Mouse (Mus musculus) spleen, postnatal 4 days (tissue): ENCODE measurements around the gene Olfr558.

Experiments used
- DNase-seq, 2 experiments: peaks; one replicate each; pipeline ENCODE4 v3.0.0; 2022; ENCODE audit warnings: low spot score in 2 of 2

Gene Olfr558

DNA sequence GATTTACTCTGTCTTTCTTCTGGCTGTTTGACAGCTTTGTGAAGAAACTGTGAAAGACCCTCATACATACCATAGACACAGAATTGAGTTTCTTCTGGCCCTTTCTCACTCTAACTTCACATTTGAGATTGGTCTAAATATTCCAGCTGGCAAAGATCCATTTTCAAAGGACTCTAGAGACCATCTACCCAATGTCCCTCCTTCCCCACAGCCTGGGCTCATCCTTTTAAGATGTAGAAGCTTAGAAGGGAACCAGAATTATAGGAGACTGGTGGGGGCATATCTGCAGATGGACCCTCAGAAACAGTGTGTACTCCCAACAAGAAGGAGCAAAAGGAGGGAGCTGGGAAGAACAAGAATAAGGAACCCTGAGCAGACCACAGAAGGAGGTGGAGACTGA is at the start of gene Olfr558:
Gene Olfr558, plus strand, starts transcription at position 301 of the 400 bp plus-strand sequence.
- DNase-seq: no peak

DNA sequence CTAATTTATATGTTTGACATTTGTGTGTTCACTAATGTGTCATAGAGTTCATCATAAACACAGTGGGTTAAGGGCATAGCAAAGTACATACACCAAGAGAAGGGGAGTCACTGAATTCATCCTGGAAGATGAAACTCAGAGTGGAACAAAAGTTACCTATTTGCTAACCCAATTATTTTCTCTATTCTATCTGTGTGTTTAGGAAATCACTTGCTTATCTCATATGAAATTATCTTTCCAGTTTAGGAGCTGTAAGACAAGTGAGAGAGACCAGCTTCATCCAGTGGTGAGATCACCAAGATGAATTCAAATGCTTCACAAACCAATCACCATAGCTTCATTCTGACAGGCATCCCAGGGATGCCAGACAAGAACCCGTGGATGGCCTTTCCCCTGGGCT is 43.5 kb upstream of the Olfr558 start, which contains the start of gene Olfr555:
Gene Olfr555, plus strand, starts transcription at position 301 of the 400 bp plus-strand sequence.
- no peak for DNase-seq

DNA sequence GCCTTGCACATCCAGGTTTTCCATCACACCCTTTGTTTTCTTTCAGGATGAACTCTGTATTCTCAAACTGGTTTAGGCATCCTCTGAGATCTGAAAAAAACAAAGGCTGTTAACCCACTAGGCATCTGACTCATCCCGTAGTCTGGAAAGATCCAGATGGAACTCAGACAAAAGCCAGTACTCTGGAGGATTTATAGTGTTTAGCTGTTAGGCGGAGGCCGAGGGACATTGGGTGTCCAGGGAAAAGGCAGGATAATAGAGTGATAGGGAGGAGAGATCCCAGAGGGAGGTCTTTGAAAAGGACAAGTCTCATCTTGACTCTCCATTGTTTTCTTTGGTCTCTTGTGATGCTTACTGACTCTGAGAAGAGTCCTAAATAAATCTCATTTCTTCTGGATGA is 37.4 kb upstream of the Olfr558 start, which contains the start of gene Olfr556:
Gene Olfr556, plus strand, starts transcription at position 301 of the 400 bp plus-strand sequence.
- DNase-seq: no peak

DNA sequence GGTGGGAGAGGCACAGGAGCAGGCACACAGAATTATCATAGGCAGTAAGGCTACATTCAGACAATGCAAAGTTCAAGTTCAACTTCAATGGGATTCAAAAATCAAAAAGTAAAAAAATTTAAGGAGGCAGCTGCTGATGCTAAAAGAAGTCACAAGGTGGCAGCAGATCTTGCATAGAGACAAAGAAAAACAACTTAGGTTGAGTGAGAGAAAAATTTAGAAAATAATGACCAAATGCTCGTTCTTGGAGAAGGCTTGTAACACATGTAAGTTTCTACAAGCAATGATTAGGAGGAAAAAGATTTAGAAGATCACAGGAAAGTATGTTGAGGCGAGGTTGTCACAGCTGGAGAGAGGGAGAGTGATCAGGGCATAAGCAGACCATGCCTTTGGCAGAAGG is 36.6 kb upstream of the Olfr558 start:
- DNase-seq: no peak

GRCm38 (mm10) chr7:102676225-102676624 is 25.8 kb upstream of the Olfr558 start:
- DNase-seq: peak in 1 of 2 experiments; percentile 40

DNA sequence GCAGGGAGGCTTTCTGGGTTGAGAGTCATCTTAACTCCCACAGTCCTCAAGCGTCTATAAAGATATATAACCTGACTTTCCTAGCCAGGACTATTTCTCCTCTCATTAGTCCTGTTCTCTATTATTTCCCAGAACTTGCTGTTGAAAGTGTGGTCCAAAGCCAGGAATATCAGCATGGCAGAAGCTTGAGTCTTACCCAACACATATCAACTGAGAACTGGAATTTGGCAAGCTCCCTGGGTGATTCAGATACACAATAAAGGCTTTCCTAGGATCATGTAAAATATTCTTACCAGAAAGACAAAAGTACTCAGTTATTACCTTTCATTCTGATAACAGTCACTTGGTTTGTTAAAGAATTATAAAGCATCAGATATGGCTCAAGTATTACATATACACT is 20.1 kb upstream of the Olfr558 start:
- no peak for DNase-seq

- peak; percentile 80 to 88 for DNase-seq
Observed at GRCm38 (mm10) chr7:102686944-102687501, 15.0 kb upstream of the Olfr558 start, which contains the start of gene Trim68. Gene Trim68, minus strand, starts transcription at chr7:102687327.

DNA sequence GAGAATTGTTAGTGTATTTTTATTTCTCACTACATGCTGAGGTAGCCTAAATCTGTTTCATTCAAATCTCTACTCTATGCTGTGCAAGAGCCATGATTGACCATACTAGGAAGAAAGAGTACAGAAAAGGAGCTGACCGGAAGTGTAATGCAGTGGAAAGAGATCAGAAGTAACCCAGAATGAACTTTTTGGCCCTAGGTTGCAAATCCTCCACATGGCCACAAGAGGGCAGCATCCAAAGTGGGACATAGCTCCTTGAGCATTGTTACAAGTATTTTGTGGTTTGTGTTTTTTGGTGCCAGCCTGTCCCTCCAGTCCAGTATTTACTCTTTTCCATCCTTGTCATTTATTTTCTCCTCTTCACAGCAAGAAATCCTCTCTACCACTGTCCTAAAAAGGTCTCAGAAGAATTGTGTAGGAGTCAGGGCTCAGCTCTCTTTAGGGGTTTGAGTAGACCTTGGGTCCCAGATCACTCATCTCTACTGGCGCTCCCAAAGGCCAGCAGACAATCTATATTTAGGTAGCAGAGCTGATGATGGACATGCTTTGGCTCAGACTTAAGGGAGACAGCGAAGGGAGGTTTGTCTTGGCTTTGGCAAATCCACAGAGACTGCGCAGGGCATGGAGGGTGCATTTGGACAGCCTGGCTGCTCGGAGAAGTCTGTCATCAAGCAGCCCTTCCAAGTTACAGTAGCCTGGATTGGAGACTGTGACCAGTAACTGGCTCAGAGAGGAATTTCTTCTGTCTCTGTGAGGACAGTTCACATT is 6.5 kb upstream of the Olfr558 start, which contains the start of gene Olfr557:
Gene Olfr557, plus strand, starts transcription at position 553 of the 768 bp plus-strand sequence.
- DNase-seq: peak in 1 of 2 experiments; percentile 62

DNA sequence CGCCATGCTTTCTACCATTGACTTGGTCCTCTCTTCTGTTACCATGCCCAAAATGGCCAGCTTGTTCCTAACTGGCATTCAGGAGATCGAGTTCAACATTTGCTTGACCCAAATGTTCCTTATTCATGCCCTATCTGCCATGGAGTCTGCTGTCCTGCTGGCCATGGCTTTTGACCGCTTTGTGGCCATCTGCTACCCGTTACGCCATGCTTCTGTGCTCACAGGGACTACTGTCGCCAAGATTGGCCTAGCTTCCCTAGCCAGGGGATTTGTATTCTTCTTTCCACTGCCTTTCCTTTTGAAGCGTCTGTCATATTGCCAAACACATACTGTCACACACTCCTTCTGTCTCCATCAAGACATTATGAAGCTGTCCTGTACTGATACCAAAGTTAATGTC is 3.6 kb upstream of the Olfr558 start:
- DNase-seq: no peak

DNA sequence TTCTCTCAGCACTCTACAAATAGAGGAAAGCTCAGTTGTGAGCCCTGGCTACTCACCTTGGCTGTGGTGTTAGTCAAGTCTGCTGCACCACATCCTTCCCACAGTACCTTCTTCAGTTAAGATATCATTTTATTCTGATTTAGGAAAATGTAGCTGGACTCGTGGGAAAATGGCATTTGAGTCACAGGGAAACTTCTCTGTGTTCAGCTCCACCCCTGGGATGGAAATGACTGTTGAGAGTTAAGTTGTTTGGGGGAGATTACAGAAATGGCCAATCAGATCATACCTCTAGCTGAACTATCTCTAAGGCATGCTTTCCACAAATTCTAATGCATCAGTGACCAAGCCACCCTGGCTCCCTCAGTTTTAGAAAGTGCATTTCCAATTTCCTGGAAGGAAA is 17.0 kb downstream of the Olfr558 start, which contains the start of gene Olfr33:
Gene Olfr33, minus strand, starts transcription at position 101 of the 400 bp plus-strand sequence.
- DNase-seq: no peak

DNA sequence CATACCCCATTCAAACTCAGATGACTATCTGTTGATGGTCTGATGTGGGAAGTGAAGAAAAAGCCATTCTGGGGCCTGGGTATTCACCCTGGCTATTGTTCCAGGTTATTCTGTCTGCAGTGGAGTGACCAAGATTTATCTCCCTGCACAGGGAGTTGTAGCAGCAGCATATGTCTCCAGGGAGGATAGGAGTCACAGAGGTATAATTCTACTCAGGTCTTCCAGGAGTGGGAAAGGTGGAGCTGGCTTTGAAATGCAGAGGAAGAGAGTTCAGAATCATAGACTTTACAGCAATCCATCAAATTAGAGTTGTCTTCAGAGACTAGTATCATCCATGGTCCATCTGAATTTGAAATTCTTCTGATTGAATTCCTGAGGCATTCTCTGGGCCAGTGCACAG is 25.4 kb downstream of the Olfr558 start, which contains the start of gene Olfr559:
Gene Olfr559, minus strand, starts transcription at position 101 of the 400 bp plus-strand sequence.
- DNase-seq: no peak

- DNase-seq: no peak
Observed at GRCm38 (mm10) chr7:102733793-102734192, 31.8 kb downstream of the Olfr558 start.

- no peak for DNase-seq
Observed at GRCm38 (mm10) chr7:102737705-102738104, 35.7 kb downstream of the Olfr558 start.

GRCm38 (mm10) chr7:102752086-102752485 is 50.1 kb downstream of the Olfr558 start:
- DNase-seq: no peak

DNA sequence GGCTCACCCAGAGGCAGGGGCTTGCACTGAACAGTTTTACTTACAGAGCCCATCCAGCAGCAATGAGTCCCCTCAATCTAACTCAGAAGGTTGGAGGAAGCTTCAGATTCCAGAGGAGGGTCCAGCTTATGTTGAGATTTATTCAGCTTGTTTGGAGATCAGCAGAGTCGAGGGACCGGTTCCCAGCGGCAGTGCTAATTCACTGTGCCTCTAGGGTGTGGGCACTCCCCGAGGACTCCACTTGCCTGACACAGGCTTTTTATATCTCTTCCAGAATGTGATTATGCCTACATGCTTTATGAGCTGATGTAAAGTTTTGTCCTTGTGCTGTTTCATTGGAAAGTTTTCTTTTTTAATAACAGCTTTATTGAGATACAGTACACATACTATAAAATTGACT is 57.3 kb downstream of the Olfr558 start, which contains the start of the genes Olfr560 and Olfr78:
Gene Olfr560, minus strand, starts transcription at position 101 of the 400 bp plus-strand sequence.
Gene Olfr78, minus strand, starts transcription at position 206 of the 400 bp plus-strand sequence.
- DNase-seq: no peak
